Mouse (Mus musculus): ENCODE data around the gene Samd15. TPM values are rescaled to one million over a fixed set of nuclear protein-coding genes. Genes with fewer than 3 reads are reported as not detected.
"Not testable (repeated sequence)": the region's sequence is repeated elsewhere in the genome, so short reads cannot be mapped to it uniquely, and the experiment has no call there.

Gene Samd15
- polyA plus RNA-seq, 1 experiment from 2014 or later, result 1.4 TPM

GRCm38 (mm10) chr12:87195069-87195468 lies 4.5 kb upstream of the Samd15 start:
- H3K27ac ChIP-seq (ENCODE audit: low read depth, low read length), result no peak overlapping the region
- DNase-seq (ENCODE audit: low spot score, missing footprints) (no peak), ATAC-seq (ENCODE audit: low FRiP score) (no peak)
- no peak overlapping the region for H3K4me3 ChIP-seq (ENCODE audit: low read depth, low read length)
- no peaks in the 10 kb centered on the region for H3K9me3 ChIP-seq (ENCODE audit: control insufficient read depth, low read length)
- no peaks in the 10 kb centered on the region for H3K27me3 ChIP-seq (ENCODE audit: control insufficient read depth, insufficient read depth, low read length)
- no peak overlapping the region for H3K9ac ChIP-seq (ENCODE audit: low read length)
- H3K4me1 ChIP-seq (ENCODE audit: control insufficient read depth, insufficient read depth, low read length), result peaks cover 6% of the 10 kb centered on the region
- H3K4me2 ChIP-seq, result no peak overlapping the region
- WGBS, result 86% methylated on average over 1 of the region's 1 CpGs
- no peaks in the 10 kb centered on the region for H3K36me3 ChIP-seq (ENCODE audit: control insufficient read depth, insufficient read depth, low read length)

- Histone ChIP-seq H3K4me2 (no peak overlapping the region), H3K9ac (ENCODE audit: low read length) (no peak overlapping the region), H3K4me1 (ENCODE audit: control insufficient read depth, insufficient read depth, low read length) (peaks cover 8% of the 10 kb centered on the region), H3K27me3 (ENCODE audit: control insufficient read depth, insufficient read depth, low read length) (no peaks in the 10 kb centered on the region), H3K9me3 (ENCODE audit: control insufficient read depth, low read length) (no peaks in the 10 kb centered on the region), H3K27ac (ENCODE audit: low read depth, low read length) (no peak overlapping the region), H3K4me3 (ENCODE audit: low read depth, low read length) (no peak overlapping the region), H3K36me3 (ENCODE audit: control insufficient read depth, insufficient read depth, low read length) (no peaks in the 10 kb centered on the region)
- DNase-seq (ENCODE audit: low spot score, missing footprints) (no peak), ATAC-seq (ENCODE audit: low FRiP score) (no peak)
These were observed 3.2 kb upstream of the Samd15 start for GRCm38 (mm10) chr12:87196310-87196709.

GRCm38 (mm10) chr12:87198792-87199191 lies 731 bp upstream of the Samd15 start:
- H3K9ac ChIP-seq (ENCODE audit: low read length), result peak overlapping the region; percentile 90; the same call in 1 of the 2 replicates
- no peak for DNase-seq (ENCODE audit: low spot score, missing footprints)

GRCm38 (mm10) chr12:87199973-87200586 lies 557 bp downstream of the Samd15 start, which contains the start of gene Tmed8:
Gene Tmed8, minus strand, starts transcription at chr12:87200454.
- peak; percentile 98 for DNase-seq (ENCODE audit: low spot score, missing footprints)
- no peaks in the 10 kb centered on the region for H3K9me3 ChIP-seq (ENCODE audit: control insufficient read depth, low read length)
- peak within 1 kb of the TSS; percentile 90 for H3K9ac ChIP-seq (ENCODE audit: low read length)
- peak within 1 kb of the TSS; percentile 80 for H3K27ac ChIP-seq (ENCODE audit: low read depth, low read length)
- peak within 1 kb of the TSS; percentile 86 for H3K4me2 ChIP-seq
- under 1% methylated on average over 65 of the region's 70 CpGs for WGBS
- H3K4me1 ChIP-seq (ENCODE audit: control insufficient read depth, insufficient read depth, low read length), result peaks cover 8% of the 10 kb centered on the region
- H3K36me3 ChIP-seq (ENCODE audit: control insufficient read depth, insufficient read depth, low read length), result no peaks in the 10 kb centered on the region
- ATAC-seq (ENCODE audit: low FRiP score), result peak; percentile 95
- H3K4me3 ChIP-seq (ENCODE audit: low read depth, low read length), result peak within 1 kb of the TSS; percentile 81
- no peaks in the 10 kb centered on the region for H3K27me3 ChIP-seq (ENCODE audit: control insufficient read depth, insufficient read depth, low read length)

More at GRCm38 (mm10) chr12:87198792-87199191, 731 bp upstream of the Samd15 start:
- Histone ChIP-seq H3K27ac (ENCODE audit: low read depth, low read length) (no peak overlapping the region), H3K36me3 (ENCODE audit: control insufficient read depth, insufficient read depth, low read length) (no peaks in the 10 kb centered on the region), H3K9me3 (ENCODE audit: control insufficient read depth, low read length) (no peaks in the 10 kb centered on the region), H3K4me3 (ENCODE audit: low read depth, low read length) (peak overlapping the region; percentile 81), H3K27me3 (ENCODE audit: control insufficient read depth, insufficient read depth, low read length) (no peaks in the 10 kb centered on the region), H3K4me1 (ENCODE audit: control insufficient read depth, insufficient read depth, low read length) (peaks cover 8% of the 10 kb centered on the region), H3K4me2 (peak overlapping the region; percentile 86)
- ATAC-seq (ENCODE audit: low FRiP score), result no peak
- WGBS, result 45% methylated on average over 6 of the region's 6 CpGs

- no peak for ATAC-seq (ENCODE audit: low FRiP score)
- peaks cover 8% of the 10 kb centered on the region for H3K4me1 ChIP-seq (ENCODE audit: control insufficient read depth, insufficient read depth, low read length)
- no peak overlapping the region for H3K9ac ChIP-seq (ENCODE audit: low read length)
- 71% methylated on average over 5 of the region's 5 CpGs for WGBS
- no peaks in the 10 kb centered on the region for H3K27me3 ChIP-seq (ENCODE audit: control insufficient read depth, insufficient read depth, low read length)
- H3K4me3 ChIP-seq (ENCODE audit: low read depth, low read length), result no peak overlapping the region
- H3K36me3 ChIP-seq (ENCODE audit: control insufficient read depth, insufficient read depth, low read length), result no peaks in the 10 kb centered on the region
- no peak for DNase-seq (ENCODE audit: low spot score, missing footprints)
- no peaks in the 10 kb centered on the region for H3K9me3 ChIP-seq (ENCODE audit: control insufficient read depth, low read length)
- H3K4me2 ChIP-seq, result no peak overlapping the region
- no peak overlapping the region for H3K27ac ChIP-seq (ENCODE audit: low read depth, low read length)
These were observed 2.2 kb downstream of the Samd15 start for GRCm38 (mm10) chr12:87201694-87202093.

GRCm38 (mm10) chr12:87205789-87206188 lies 6.3 kb downstream of the Samd15 start:
- ATAC-seq (ENCODE audit: low FRiP score); H3K4me2 ChIP-seq; DNase-seq (ENCODE audit: low spot score, missing footprints); H3K9ac ChIP-seq (ENCODE audit: low read length); H3K4me3 ChIP-seq (ENCODE audit: low read depth, low read length); H3K4me1 ChIP-seq (ENCODE audit: control insufficient read depth, insufficient read depth, low read length); H3K27me3 ChIP-seq (ENCODE audit: control insufficient read depth, insufficient read depth, low read length); H3K9me3 ChIP-seq (ENCODE audit: control insufficient read depth, low read length); H3K27ac ChIP-seq (ENCODE audit: low read depth, low read length); H3K36me3 ChIP-seq (ENCODE audit: control insufficient read depth, insufficient read depth, low read length): not testable (repeated sequence)
- WGBS, result 90% methylated on average over 5 of the region's 5 CpGs

GRCm38 (mm10) chr12:87212844-87213606 lies 13.5 kb downstream of the Samd15 start:
- H3K4me1 ChIP-seq (ENCODE audit: control insufficient read depth, insufficient read depth, low read length), result no peaks in the 10 kb centered on the region
- no peak overlapping the region for H3K4me3 ChIP-seq (ENCODE audit: low read depth, low read length)
- no peak for DNase-seq (ENCODE audit: low spot score, missing footprints)
- H3K9me3 ChIP-seq (ENCODE audit: control insufficient read depth, low read length), result no peaks in the 10 kb centered on the region
- no peak overlapping the region for H3K27ac ChIP-seq (ENCODE audit: low read depth, low read length)
- 64% methylated on average over 2 of the region's 2 CpGs for WGBS
- no peak for ATAC-seq (ENCODE audit: low FRiP score)
- H3K4me2 ChIP-seq, result no peak overlapping the region
- no peak overlapping the region for H3K9ac ChIP-seq (ENCODE audit: low read length)
- H3K36me3 ChIP-seq (ENCODE audit: control insufficient read depth, insufficient read depth, low read length), result no peaks in the 10 kb centered on the region
- no peaks in the 10 kb centered on the region for H3K27me3 ChIP-seq (ENCODE audit: control insufficient read depth, insufficient read depth, low read length)

- no peak overlapping the region for H3K9ac ChIP-seq (ENCODE audit: low read length)
- ATAC-seq (ENCODE audit: low FRiP score), result no peak
- no peak for DNase-seq (ENCODE audit: low spot score, missing footprints)
- H3K9me3 ChIP-seq (ENCODE audit: control insufficient read depth, low read length), result no peaks in the 10 kb centered on the region
- H3K36me3 ChIP-seq (ENCODE audit: control insufficient read depth, insufficient read depth, low read length), result no peaks in the 10 kb centered on the region
- H3K4me1 ChIP-seq (ENCODE audit: control insufficient read depth, insufficient read depth, low read length), result no peaks in the 10 kb centered on the region
- no peak overlapping the region for H3K4me2 ChIP-seq
- H3K27me3 ChIP-seq (ENCODE audit: control insufficient read depth, insufficient read depth, low read length), result no peaks in the 10 kb centered on the region
- no peak overlapping the region for H3K27ac ChIP-seq (ENCODE audit: low read depth, low read length)
- H3K4me3 ChIP-seq (ENCODE audit: low read depth, low read length), result no peak overlapping the region
- WGBS, result 74% methylated on average over 2 of the region's 2 CpGs
These were observed 16.5 kb downstream of the Samd15 start for GRCm38 (mm10) chr12:87216053-87216452.

- H3K27me3 ChIP-seq (ENCODE audit: control insufficient read depth, insufficient read depth, low read length), result no peaks in the 10 kb centered on the region
- no peak overlapping the region for H3K9ac ChIP-seq (ENCODE audit: low read length)
- no peaks in the 10 kb centered on the region for H3K36me3 ChIP-seq (ENCODE audit: control insufficient read depth, insufficient read depth, low read length)
- DNase-seq (ENCODE audit: low spot score, missing footprints), result no peak
- no peaks in the 10 kb centered on the region for H3K4me1 ChIP-seq (ENCODE audit: control insufficient read depth, insufficient read depth, low read length)
- H3K4me3 ChIP-seq (ENCODE audit: low read depth, low read length), result no peak overlapping the region
- no peak for ATAC-seq (ENCODE audit: low FRiP score)
- H3K9me3 ChIP-seq (ENCODE audit: control insufficient read depth, low read length), result no peaks in the 10 kb centered on the region
- no peak overlapping the region for H3K27ac ChIP-seq (ENCODE audit: low read depth, low read length)
- H3K4me2 ChIP-seq, result no peak overlapping the region
These were observed 18.1 kb downstream of the Samd15 start for GRCm38 (mm10) chr12:87217596-87217995.

Data from midbrain, embryonic 11.5 days (tissue).